Mouse (Mus musculus): ENCODE data around the gene Catsperg1. TPM values are rescaled to one million over a fixed set of nuclear protein-coding genes. Genes with fewer than 3 reads are reported as not detected.

The Catsperg1 gene
- 2.5 and 3.8 TPM in 2 replicates for polyA plus RNA-seq (2014; fragmentation: Nextera tagmentation; extraction: Ambion mirVana)

DNA sequence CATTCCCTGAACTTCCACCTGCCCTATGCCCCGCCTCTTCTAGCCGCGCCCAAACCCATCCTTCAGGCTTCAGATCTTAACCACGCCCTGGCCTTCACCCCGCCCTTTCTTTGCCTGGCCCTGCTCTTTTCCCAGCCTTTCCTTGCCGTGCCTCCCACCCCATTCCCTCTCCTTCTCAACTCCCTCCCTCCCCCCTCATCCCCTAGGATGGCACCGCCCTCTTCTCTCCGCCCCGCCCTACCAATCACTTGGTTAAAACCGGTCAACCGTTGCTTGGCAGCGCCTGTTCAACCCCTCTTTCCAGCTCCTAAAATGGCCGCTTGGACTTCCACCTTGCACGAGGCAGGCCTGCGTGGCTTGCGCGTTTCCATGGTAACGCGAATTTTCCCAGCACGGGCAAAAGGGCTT is at the start of gene Catsperg1:
TSS of gene Catsperg1 (minus strand) at position 361 of the 408 bp plus-strand sequence.
- H3K27me3 ChIP-seq (ENCODE audit: control insufficient read depth, insufficient read depth, low read length), result no peaks in the 10 kb centered on the region
- H3K9ac ChIP-seq (replicated peaks; ENCODE audit: low read depth, low read length), result no peak within 1 kb of the TSS
- H3K9me3 ChIP-seq (ENCODE audit: control insufficient read depth, low read length), result no peaks in the 10 kb centered on the region
- 2% methylated on average over 20 of the region's 20 CpGs for WGBS
- H3K4me1 ChIP-seq (ENCODE audit: control insufficient read depth, insufficient read depth, low read length), result no peaks in the 10 kb centered on the region
- H3K4me3 ChIP-seq (ENCODE audit: low read depth, low read length), result no peak within 1 kb of the TSS; the same call in 1 of the 2 replicates
- no peaks in the 10 kb centered on the region for H3K36me3 ChIP-seq (ENCODE audit: control insufficient read depth, insufficient read depth, low read length)
- H3K27ac ChIP-seq (ENCODE audit: low read depth, low read length), result no peak within 1 kb of the TSS
- peak; percentile 84 for ATAC-seq (ENCODE audit: low read depth)
- peak within 1 kb of the TSS; percentile 38; the same call in 1 of the 2 replicates for H3K4me2 ChIP-seq (ENCODE audit: low read depth, low read length)

DNA sequence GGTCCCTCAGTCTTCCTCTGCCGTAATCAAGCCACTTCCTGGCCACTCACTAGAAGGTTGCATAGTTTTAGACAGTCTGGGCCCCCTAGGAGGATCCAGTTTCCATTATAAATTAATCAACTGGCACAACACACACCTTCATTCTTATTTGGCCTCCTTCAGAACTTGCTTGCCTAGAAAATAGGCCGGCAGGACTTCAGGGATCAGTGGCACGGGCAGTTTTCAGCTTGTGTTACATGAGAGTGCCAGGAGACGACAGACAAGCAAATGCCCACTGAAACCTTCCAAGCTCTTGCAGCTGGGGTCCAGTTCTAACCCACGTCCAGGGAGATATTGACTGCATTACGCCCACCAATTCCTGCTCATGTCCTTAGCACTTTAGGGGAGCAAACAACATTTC is 48.3 kb upstream of the Catsperg1 start:
- WGBS, result 87% methylated on average over 6 of the region's 6 CpGs
- Histone ChIP-seq H3K27ac (ENCODE audit: low read depth, low read length) (no peak overlapping the region), H3K4me3 (ENCODE audit: low read depth, low read length) (no peak overlapping the region), H3K9me3 (ENCODE audit: control insufficient read depth, low read length) (no peaks in the 10 kb centered on the region), H3K27me3 (ENCODE audit: control insufficient read depth, insufficient read depth, low read length) (no peaks in the 10 kb centered on the region), H3K4me2 (ENCODE audit: low read depth, low read length) (no peak overlapping the region), H3K9ac (replicated peaks; ENCODE audit: low read depth, low read length) (no peak overlapping the region), H3K4me1 (ENCODE audit: control insufficient read depth, insufficient read depth, low read length) (no peaks in the 10 kb centered on the region), H3K36me3 (ENCODE audit: control insufficient read depth, insufficient read depth, low read length) (no peaks in the 10 kb centered on the region)
- ATAC-seq (ENCODE audit: low read depth), result no peak

DNA sequence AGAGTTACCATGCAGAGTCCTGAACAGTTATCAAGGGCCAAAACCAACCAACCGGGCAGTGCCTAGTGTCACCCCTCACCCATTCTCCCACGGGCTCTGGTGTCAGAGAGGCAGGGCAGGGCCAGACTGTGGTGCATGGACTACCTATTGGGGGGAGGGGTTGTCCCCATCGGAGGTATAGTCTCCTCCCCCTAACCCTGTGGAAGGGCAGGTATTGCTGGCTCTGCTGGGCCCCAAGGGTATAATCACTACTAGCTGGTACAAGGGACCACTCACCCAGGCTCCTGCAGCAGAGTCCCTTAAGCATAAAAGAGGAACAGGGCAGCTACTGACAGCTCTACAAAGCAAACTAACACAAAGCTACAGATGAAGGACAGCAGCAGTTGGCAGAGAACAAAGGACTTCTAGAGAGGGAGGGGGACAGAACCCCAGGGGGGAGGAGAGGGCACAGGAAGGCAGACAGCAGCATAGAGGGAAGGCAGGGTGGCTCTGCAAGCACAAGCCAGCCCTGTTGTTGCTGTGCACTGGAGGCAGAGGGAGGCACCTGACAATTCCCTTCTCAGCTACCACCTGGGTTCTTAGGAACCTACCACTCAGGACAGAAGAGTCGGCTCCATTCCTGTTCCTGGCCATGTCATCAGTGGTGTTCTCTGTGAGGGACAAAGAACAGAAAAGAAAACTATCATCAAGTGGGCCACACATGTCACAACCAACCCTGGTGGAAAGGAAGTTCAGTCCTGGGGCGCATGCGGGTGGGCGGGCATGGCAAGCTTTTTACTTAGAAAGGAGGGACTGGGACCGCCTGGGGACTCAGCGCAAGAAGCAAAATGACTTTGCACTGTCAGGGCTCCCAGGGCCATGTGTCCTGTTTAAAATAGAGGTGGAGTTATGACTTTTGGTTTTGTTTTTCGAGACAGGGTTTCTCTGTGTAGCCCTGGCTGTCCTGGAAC is 46.2 kb upstream of the Catsperg1 start:
- WGBS, result 75% methylated on average over 10 of the region's 10 CpGs
- Histone ChIP-seq H3K4me2 (ENCODE audit: low read depth, low read length) (no peak overlapping the region), H3K4me1 (ENCODE audit: control insufficient read depth, insufficient read depth, low read length) (no peaks in the 10 kb centered on the region), H3K9ac (replicated peaks; ENCODE audit: low read depth, low read length) (no peak overlapping the region), H3K27me3 (ENCODE audit: control insufficient read depth, insufficient read depth, low read length) (no peaks in the 10 kb centered on the region), H3K4me3 (ENCODE audit: low read depth, low read length) (no peak overlapping the region), H3K9me3 (ENCODE audit: control insufficient read depth, low read length) (no peaks in the 10 kb centered on the region), H3K36me3 (ENCODE audit: control insufficient read depth, insufficient read depth, low read length) (no peaks in the 10 kb centered on the region), H3K27ac (ENCODE audit: low read depth, low read length) (no peak overlapping the region)
- ATAC-seq (ENCODE audit: low read depth), result no peak

DNA sequence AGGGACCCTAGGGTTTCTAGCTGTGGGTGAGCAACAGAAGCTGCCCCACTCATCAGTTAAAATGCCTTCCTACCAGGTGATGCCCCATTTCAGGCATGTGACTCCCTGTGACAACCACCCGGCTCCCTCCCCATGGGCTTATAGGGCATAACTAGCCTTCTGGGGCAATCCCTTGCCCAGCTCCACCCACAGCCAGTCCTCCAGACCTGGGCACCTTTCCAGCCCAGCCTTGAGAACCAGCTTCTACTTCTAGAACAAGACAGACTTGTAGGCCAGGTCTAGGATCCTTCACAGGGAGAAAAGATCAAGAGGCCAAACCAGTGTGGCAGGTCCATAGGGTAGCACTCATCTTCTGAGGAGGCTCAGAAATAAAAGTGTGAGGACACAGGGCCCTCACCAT is 43.5 kb upstream of the Catsperg1 start:
- 75% methylated on average over 1 of the region's 1 CpGs for WGBS
- H3K9me3 ChIP-seq (ENCODE audit: control insufficient read depth, low read length), result no peaks in the 10 kb centered on the region

DNA sequence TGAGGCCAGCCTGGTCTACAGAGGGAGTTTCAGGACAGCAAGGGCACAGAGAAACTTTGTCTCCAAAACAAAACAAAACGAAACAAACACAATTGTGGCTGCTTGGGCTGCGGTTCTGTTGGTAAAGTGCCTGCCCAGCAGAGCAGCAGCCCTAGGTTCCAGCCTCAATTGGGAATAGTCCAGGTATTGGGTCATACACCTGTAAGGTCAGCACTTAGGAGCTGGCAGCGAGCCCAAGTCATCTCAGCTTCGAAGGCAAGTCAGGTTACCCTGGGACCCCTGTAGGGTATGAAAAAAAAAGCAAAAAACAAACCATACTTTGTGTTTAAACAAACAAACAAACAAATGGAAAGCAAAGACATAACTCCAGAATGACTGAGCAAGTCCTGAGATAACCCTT is 42.0 kb upstream of the Catsperg1 start:
- H3K27me3 ChIP-seq (ENCODE audit: control insufficient read depth, insufficient read depth, low read length), result no peaks in the 10 kb centered on the region
- H3K9me3 ChIP-seq (ENCODE audit: control insufficient read depth, low read length), result no peaks in the 10 kb centered on the region
- 94% methylated on average over 4 of the region's 4 CpGs for WGBS
- H3K36me3 ChIP-seq (ENCODE audit: control insufficient read depth, insufficient read depth, low read length), result no peaks in the 10 kb centered on the region
- ATAC-seq (ENCODE audit: low read depth), result no peak
- no peaks in the 10 kb centered on the region for H3K4me1 ChIP-seq (ENCODE audit: control insufficient read depth, insufficient read depth, low read length)
- H3K27ac ChIP-seq (ENCODE audit: low read depth, low read length), result no peak overlapping the region
- no peak overlapping the region for H3K4me2 ChIP-seq (ENCODE audit: low read depth, low read length)
- H3K9ac ChIP-seq (replicated peaks; ENCODE audit: low read depth, low read length), result no peak overlapping the region
- no peak overlapping the region for H3K4me3 ChIP-seq (ENCODE audit: low read depth, low read length)

More for the DNA sequence above, 43.5 kb upstream of the Catsperg1 start:
- Histone ChIP-seq H3K4me2 (ENCODE audit: low read depth, low read length) (no peak overlapping the region), H3K4me1 (ENCODE audit: control insufficient read depth, insufficient read depth, low read length) (no peaks in the 10 kb centered on the region), H3K27me3 (ENCODE audit: control insufficient read depth, insufficient read depth, low read length) (no peaks in the 10 kb centered on the region), H3K9ac (replicated peaks; ENCODE audit: low read depth, low read length) (no peak overlapping the region), H3K36me3 (ENCODE audit: control insufficient read depth, insufficient read depth, low read length) (no peaks in the 10 kb centered on the region), H3K27ac (ENCODE audit: low read depth, low read length) (no peak overlapping the region), H3K4me3 (ENCODE audit: low read depth, low read length) (no peak overlapping the region)
- no peak for ATAC-seq (ENCODE audit: low read depth)

DNA sequence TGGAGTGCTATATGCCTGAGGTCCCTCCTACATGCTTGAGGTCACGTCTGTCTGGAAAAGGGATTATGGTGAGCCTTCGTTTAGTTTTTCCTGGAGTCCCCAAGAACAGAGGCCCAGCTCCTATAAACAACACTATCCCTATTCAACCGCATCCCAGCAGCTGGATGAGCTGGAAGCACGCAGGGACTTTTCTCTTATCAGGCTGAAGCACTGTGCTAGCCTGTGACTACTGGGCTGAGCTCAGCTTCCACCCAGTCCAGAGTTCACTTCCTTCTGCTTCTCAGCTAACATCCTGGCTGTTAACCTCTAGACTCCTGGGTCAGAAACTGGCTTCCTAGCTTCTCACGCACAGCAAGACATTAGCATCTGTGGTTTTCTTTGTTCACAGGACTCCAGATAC is 40.0 kb upstream of the Catsperg1 start:
- H3K4me3 ChIP-seq (ENCODE audit: low read depth, low read length), result no peak overlapping the region
- no peak for ATAC-seq (ENCODE audit: low read depth)
- no peaks in the 10 kb centered on the region for H3K4me1 ChIP-seq (ENCODE audit: control insufficient read depth, insufficient read depth, low read length)
- WGBS, result 62% methylated on average over 5 of the region's 5 CpGs
- H3K9me3 ChIP-seq (ENCODE audit: control insufficient read depth, low read length), result no peaks in the 10 kb centered on the region
- no peaks in the 10 kb centered on the region for H3K27me3 ChIP-seq (ENCODE audit: control insufficient read depth, insufficient read depth, low read length)
- H3K27ac ChIP-seq (ENCODE audit: low read depth, low read length), result no peak overlapping the region
- H3K36me3 ChIP-seq (ENCODE audit: control insufficient read depth, insufficient read depth, low read length), result no peaks in the 10 kb centered on the region
- no peak overlapping the region for H3K9ac ChIP-seq (replicated peaks; ENCODE audit: low read depth, low read length)
- H3K4me2 ChIP-seq (ENCODE audit: low read depth, low read length), result no peak overlapping the region

DNA sequence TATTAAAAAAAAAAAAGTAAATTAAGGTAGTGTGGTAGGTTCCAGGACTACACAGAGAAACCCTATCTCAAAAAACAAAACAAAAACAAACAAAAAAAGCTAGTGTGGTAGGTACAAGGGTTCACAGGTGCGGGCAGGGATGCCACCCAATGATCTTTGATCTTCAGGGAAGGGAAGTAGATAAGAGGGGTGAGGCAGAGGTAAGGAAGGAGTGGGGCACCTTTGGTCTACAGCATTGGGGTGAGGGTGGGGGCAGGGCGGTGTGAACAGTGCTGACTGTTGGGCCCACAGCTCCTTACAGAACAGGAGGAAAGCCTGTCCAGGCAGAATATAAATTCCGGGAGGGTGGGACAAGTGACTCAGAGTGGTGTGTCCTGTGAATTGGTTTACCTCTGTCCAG is 37.3 kb upstream of the Catsperg1 start:
- H3K4me2 ChIP-seq (ENCODE audit: low read depth, low read length), result no peak overlapping the region
- 87% methylated on average over 3 of the region's 3 CpGs for WGBS
- no peaks in the 10 kb centered on the region for H3K9me3 ChIP-seq (ENCODE audit: control insufficient read depth, low read length)
- H3K4me1 ChIP-seq (ENCODE audit: control insufficient read depth, insufficient read depth, low read length), result no peaks in the 10 kb centered on the region
- no peaks in the 10 kb centered on the region for H3K36me3 ChIP-seq (ENCODE audit: control insufficient read depth, insufficient read depth, low read length)
- H3K9ac ChIP-seq (replicated peaks; ENCODE audit: low read depth, low read length), result no peak overlapping the region
- peaks cover 5% of the 10 kb centered on the region; the same call in 1 of the 2 replicates for H3K27me3 ChIP-seq (ENCODE audit: control insufficient read depth, insufficient read depth, low read length)
- no peak overlapping the region for H3K27ac ChIP-seq (ENCODE audit: low read depth, low read length)
- no peak for ATAC-seq (ENCODE audit: low read depth)
- H3K4me3 ChIP-seq (ENCODE audit: low read depth, low read length), result no peak overlapping the region

DNA sequence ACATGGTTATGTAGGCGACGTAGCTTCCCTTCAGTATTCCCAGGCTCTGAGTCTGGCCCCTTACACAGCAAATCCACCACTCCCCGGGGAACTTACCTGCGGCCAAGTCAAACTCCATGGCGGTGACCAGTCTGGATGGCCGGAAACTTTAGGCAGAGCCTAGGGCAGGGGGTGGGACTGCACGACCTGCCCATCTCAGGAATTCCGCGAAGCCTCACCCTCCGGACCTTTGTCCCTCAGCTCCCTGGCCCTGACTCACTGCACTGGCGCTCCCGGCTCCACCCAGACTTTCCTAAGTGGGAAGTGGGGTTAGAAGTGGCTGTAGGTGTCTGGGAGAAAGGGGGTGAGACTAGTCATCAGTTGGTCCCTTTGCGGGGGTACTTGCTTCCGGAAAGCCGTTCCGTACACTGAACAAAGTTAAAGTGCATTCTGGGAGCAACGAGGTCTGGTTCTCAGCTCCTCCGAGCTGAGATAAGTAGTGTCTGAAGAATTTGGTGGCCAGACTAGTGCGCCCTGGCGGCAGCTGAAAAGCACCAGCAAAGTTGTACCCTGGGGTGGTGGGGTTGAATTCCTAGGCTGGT is 34.5 kb upstream of the Catsperg1 start, which contains the start of gene 2200002D01Rik:
TSS of gene 2200002D01Rik (minus strand) at position 206 of the 581 bp plus-strand sequence.
- H3K9ac ChIP-seq (replicated peaks; ENCODE audit: low read depth, low read length), result peak within 1 kb of the TSS; percentile 32; the same call in 1 of the 2 replicates
- no peak within 1 kb of the TSS for H3K27ac ChIP-seq (ENCODE audit: low read depth, low read length)
- no peak for ATAC-seq (ENCODE audit: low read depth)
- no peaks in the 10 kb centered on the region for H3K9me3 ChIP-seq (ENCODE audit: control insufficient read depth, low read length)
- no peak within 1 kb of the TSS for H3K4me3 ChIP-seq (ENCODE audit: low read depth, low read length)
- WGBS, result 15% methylated on average over 20 of the region's 20 CpGs
- peaks cover 5% of the 10 kb centered on the region; the same call in 1 of the 2 replicates for H3K27me3 ChIP-seq (ENCODE audit: control insufficient read depth, insufficient read depth, low read length)
- peak within 1 kb of the TSS; percentile 21 for H3K4me2 ChIP-seq (ENCODE audit: low read depth, low read length)
- H3K4me1 ChIP-seq (ENCODE audit: control insufficient read depth, insufficient read depth, low read length), result no peaks in the 10 kb centered on the region
- H3K36me3 ChIP-seq (ENCODE audit: control insufficient read depth, insufficient read depth, low read length), result no peaks in the 10 kb centered on the region; the same call in 1 of the 2 replicates

DNA sequence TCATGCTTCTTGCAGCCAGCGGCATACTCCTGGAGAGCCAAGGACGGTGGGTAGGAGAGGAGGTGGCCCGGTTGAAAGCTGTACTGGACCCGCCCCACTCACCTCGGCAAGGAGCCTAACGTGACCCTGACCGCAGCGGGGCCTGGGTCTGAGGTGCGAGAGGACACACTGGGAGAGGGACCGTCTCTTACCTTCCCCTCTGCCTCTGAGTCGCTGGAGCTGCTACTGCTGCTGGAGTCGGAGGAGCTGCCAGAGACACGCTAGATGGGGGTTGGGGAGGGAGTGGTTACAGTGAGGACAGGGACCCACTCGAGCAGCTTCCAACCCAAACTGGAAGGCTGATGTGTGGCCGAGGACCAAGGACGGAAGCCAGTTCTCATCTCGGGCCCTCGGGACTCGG is 33.9 kb upstream of the Catsperg1 start:
- WGBS, result 16% methylated on average over 16 of the region's 19 CpGs
- Histone ChIP-seq H3K9ac (replicated peaks; ENCODE audit: low read depth, low read length) (peak overlapping the region; percentile 32; the same call in 1 of the 2 replicates), H3K4me2 (ENCODE audit: low read depth, low read length) (peak overlapping the region; percentile 21; the same call in 1 of the 2 replicates), H3K27me3 (ENCODE audit: control insufficient read depth, insufficient read depth, low read length) (peaks cover 5% of the 10 kb centered on the region; the same call in 1 of the 2 replicates), H3K4me1 (ENCODE audit: control insufficient read depth, insufficient read depth, low read length) (no peaks in the 10 kb centered on the region), H3K27ac (ENCODE audit: low read depth, low read length) (no peak overlapping the region), H3K9me3 (ENCODE audit: control insufficient read depth, low read length) (no peaks in the 10 kb centered on the region), H3K36me3 (ENCODE audit: control insufficient read depth, insufficient read depth, low read length) (no peaks in the 10 kb centered on the region; the same call in 1 of the 2 replicates), H3K4me3 (ENCODE audit: low read depth, low read length) (no peak overlapping the region)
- ATAC-seq (ENCODE audit: low read depth), result no peak

Measured in neural tube, embryonic 14.5 days (tissue).